Mouse (Mus musculus) cerebellum, adult 9-10 months (tissue): ENCODE results near the gene Trim50.

ENCODE experiments used
- DNase-seq: peaks from one replicate; pipeline ENCODE4 v3.0.0; 2022

The Trim50 gene

DNA sequence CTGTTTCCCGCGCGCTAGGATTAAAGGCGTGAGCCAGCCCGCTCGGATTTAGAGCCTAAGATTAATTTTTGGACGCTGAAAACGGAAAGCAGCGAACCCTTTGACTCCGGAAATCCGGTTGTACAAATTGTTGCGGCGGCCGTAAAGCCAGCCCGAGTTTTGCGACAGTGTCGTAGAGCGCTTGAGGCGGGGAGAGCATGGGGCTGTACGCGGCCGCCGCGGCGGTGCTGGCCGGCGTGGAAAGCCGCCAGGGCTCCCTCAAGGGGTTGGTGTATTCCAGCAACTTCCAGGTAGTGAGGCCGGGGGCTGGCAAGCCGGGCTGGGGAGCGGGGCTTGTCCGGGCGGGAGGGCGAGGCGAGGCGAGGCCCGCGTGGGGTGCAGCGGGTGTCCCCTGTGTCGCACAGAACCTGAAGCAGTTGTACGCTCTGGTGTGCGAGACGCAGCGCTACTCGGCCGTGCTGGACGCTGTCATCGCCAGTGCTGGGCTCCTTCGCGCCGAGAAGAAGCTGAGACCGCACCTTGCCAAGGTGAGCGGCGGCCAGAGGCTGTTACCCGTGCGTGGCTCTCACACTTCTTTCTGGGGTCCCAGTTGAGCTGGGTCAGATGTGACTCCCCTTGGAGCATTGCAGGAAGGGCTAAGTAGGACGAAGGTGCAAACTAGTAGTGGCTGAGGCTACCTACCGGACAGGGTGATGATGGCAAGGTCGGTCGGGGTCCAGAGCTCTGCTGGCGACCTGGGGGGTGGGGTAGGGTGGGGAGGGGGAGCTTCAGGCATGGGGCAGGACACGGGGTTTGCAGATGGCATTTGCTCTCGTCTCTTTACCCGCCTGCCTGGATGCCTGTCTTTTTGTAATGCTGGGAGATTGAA lies 16.9 kb downstream of the Trim50 start, which contains the start of gene Nsun5:
TSS of gene Nsun5 (plus strand) at position 167 of the 868 bp plus-strand sequence.
- peak; percentile 95 for DNase-seq

DNA sequence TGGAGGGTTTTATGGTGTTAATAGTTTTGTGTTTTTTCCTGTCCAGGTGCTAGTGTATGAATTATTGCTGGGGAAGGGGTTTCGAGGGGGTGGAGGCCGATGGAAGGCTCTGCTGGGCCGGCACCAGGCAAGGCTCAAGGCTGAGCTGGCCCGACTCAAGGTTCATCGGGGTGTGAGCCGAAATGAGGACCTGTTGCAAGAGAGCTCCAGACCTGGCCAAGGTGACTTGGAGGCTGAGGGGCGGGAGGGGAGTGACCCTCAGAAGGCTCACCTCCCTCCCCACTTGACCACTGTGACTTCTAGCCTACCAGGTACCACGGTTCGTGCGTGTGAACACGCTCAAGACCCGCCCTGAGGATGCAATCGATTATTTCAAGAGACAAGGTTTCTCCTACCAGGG lies 18.1 kb downstream of the Trim50 start:
- DNase-seq: no peak

DNA sequence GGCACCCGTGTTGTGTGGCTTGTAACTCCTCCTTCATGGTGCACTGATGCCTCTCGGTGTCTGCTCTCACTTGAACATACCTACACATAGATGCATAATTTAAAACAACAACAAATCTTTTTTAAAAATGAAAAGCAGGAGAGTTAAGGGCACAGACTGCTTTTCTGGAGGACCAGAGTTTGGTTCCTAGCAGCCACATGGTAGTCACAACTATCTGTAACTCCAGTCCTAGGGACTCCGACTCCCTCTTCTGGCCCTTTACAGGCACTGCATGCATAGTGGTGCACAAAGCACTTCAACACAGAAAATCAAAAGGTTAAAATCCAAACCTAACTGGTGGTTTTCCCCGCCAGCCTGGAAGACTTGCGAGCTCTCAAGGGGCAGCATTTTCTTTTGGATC lies 20.5 kb downstream of the Trim50 start:
- DNase-seq: no peak

DNA sequence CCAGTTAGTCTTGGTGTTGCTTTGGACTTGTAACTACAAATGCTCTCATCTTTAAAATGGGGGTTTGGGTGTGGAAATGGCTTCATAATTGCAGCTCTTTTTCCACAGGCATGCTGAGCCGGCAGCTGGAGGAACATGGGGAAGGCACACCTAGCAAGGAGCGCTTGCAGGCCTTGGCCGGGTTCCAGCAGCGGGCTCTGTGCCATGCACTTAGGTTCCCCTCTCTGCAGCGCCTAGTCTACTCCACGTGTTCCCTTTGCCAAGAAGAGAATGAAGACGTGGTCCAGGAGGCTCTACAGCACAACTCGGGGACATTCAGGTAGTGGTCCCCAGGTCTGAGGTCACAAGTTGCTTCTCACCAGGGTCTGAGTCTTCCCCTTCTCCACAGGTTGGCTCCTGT lies 22.1 kb downstream of the Trim50 start:
- DNase-seq: no peak

DNA sequence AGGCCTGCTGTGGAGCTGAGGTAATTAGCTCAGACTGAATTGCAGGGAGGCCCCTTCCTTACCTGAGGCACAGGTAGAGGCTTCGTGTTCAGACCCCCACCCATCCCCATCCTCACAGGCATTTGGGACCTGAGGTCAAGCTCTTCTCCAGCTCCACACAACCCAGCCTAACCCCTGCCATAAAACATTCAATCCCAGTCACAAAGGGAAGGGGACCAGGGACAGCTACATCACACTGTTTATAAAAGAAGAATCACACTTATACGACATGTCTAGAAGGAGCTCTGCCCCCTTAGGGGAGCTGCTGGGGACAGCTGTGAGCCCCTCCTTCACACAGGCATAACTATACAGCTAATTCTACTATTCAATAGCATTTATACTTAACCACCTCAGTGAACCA lies 23.2 kb downstream of the Trim50 start:
- DNase-seq: no peak

DNA sequence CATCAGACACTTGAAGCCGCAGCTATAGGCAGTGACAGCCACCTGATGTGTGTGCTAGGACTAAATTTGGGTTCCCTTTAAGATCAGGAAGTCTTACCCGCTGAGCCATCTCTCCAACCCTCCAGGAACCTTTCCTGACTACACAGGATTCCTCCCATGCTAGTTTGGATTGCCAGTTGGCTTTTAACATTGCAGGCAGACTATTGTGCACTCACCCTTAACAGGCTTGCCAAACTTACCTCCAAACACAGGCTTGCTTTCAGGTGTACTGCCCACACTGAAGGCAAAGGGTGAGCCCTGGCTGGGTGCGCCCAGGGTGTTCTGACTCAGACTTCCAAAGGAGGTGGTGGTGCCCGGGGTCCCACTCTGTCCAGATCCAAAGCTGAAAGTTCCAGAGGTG lies 27.6 kb downstream of the Trim50 start:
- no peak for DNase-seq

DNA sequence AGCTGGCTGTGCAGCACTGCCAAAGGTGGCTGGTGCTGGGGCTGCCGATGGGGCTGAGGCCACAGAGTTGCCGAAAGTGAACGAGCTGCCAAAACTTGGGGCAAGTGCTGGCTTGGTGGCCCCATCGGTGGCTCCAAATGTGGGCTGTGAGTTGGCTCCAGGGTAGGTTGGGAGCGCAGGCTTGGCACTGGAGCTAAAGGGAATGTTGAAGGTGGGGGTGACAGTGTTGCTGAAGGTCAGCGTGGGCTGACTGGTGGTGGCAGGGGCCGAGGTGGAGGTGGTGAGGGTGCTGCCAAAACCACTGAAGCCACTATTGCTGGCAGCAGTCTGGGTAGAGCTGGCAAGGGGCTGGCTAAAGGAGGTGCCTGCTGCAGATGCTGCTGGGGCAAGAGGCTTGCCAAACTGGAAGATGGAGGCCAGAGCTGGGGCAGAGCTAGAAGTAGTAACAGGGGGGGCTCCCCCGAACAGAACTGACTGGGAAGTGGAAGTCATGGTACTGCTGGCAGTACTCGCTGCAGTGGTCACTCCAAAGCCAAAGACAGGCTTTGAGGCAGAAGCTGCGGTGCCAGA lies 28.3 kb downstream of the Trim50 start:
- DNase-seq: no peak

DNA sequence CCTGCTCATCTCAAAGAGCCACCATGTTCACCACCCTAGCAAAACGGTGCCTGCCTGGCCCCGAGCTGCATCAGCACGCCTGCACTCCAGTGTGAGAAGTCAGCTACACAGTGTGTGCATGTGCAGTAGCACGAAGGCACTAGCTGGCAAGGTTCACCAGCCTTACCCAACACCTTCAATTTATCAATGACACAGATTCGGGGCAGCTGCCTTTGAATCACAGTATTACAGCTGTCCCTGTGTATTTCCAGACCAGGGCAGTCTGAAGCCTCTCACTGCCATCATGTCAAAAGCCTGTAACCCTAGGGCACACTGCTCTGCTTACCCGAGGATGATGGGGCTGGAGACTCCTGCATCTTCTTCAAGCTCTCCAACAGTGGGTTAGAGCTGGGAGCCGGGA lies 29.7 kb downstream of the Trim50 start:
- no peak for DNase-seq

DNA sequence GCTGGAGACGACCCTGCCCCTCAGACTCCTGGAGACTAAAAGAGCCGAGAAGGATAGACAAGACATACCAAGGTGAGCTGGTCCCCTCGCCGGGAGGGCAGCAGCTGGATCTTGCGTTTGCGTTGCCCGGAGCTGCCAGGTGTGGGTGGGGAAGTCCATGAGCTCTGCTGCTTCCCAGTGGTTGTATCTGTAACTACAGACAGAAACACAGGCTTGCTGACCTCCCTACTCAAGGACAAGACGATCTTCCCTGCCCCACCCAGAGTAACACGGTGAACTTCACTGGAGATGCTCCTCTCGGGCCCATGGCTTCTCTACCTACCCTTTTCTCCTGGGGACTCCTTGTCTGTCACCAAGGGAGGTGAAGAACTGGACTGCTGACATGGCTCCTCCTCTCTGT lies 30.7 kb downstream of the Trim50 start:
- no peak for DNase-seq

DNA sequence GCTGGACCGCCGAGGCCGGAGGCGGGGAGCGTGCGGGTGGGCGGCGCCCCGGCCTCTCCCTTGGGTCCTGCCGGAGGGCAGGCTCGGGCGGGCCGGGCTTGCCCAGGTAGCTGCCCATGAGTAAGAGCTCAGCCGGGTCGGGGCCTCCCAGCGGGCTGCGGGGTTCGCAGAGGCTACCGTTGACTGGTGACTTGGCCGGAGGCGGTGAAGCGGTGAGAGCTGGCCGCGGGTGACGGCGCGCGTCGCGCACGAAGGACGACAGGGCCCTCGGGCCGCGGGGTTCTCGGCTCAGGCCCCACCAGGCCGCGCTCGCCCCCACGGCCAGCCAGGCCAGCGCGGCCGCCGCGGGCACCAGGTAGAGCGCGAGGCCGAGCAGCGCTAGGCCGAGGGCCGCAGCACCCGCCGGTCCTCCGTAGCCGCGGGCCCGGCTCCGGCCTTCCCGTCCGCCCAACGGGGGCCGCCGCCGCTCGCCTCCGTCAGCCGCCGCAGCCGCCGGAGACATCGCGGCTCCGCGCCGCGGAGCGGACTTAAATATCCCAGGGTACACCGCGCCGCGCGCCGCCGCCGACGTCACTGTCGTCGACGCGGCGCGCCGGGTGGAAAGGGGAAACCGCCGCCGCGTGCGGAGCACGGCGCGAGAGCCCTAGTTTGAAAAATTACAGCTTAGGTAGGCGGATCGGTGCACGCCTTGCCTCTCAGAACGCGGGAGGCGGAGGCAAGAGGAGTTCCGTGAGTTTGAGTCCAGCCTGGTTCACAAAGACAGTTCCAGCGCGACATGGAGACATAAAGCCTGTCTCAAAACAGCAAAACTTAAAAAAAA lies 41.1 kb downstream of the Trim50 start, which contains the start of gene Pom121:
TSS of gene Pom121 (minus strand) at position 543 of the 820 bp plus-strand sequence.
- peak; percentile 75 for DNase-seq

DNA sequence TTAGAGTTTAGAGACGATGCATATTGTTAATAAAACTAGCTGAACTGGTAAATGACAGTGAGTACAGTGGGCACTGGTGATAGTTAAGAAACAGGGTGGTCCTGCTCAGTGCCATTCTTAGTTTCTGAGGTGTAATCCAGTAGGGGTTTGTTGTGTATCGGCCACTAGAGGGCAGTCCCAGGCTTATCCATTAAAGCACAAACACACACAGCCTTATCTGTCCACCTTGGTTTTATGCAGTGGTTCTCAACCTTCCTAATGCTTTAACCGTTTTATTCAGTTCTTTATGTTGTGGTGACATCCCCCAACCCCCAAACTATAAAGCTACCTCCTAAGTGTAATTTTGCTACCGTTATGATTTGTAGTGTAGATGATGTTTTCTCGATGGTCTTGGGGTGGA lies 42.7 kb downstream of the Trim50 start:
- DNase-seq: no peak

DNA sequence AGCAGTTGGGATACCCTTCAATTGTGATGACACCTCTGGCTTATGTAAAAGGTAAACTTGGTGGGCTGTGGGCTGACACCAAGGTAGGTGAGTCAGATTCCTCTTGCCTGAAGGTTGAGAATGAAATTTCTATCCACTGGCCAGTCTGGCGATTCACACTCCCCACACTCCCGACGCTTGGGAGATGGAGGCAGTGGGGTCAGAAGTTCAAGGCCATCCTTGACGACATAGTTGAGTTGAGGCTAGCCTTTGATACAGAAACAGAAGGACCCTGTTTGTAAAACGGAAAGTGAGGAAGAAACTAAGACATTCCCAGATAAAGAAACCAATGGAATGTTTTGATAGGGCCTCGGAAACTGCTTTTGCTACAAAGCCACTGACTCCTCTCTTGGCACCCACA lies 46.3 kb downstream of the Trim50 start:
- no peak for DNase-seq

DNA sequence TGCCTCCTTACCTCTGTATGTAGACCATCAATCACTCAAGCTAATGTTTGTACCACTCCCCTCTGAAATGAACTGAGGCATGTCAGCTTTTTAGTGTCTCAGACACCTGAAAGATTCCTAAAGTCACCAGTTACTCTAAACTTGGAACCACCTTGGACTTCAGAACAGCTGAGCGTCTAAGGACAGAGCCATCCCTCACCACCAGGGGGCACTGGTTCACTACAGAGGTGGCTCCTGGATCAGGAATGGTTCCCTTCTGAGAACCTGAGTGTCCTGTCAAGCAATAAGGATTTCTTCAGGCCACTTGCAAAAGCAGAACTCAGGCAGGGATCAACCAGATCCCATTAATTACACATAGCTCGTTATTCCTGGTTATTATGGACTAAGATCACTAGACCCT lies 47.1 kb downstream of the Trim50 start:
- peak; percentile 68 for DNase-seq

DNA sequence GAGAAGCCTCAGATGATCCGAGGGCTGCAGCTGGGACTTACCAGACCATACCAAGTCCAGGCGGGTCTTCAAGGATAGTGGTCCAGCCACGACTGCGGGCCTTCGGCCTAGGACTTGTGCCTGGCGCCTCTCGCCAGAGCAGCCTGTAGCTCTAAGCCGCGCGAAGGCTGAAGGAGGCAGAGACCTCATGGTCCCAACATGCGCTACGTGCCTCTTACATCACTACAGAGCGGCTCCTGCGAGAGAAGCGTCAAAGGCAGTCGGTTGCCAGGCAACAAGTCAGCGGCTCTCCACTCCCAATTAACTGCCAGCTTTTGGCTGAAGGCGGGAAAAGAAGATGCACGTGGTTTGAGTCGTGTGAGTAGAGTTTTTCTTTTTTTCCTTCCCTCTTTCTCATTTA lies 51.5 kb downstream of the Trim50 start:
- no peak for DNase-seq

DNA sequence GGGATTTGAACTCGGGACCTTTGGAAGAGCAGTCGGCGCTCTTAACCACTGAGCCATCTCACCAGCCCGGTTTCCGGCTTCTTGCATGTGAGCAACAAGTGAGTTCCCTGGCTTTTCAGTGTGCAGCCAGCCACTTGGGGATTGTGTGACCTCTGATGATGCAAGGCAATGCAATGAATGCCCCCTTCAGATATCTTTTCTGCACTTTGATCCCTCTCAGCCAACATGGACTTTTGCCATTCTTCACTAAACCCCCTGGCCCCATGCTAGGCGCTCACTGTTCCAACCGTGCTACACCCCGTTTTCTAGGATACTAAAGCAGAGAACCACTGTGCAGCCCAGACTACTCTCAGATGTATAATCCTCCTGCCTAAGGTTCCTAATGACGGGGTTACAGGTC lies 52.3 kb downstream of the Trim50 start:
- no peak for DNase-seq

DNA sequence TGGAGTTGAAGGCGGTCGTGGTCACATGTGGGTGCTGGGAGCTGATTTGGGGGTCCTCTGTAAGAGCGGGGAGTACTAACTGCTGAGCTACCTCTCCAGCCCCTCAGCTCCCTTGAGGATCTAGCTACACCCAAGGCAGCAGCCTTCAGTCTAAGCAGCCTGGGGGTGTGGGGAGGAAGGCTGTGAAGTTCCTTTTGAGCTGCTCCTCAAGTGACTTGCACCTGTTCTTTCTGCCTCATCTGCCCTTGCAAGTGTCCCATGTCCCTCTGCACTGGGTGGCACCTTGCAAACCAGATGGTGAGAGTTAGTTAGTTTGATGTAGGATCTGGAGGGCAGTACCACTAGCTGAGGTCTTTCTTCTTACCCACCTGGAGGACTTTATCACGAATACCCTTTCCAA lies 55.0 kb downstream of the Trim50 start:
- no peak for DNase-seq

DNA sequence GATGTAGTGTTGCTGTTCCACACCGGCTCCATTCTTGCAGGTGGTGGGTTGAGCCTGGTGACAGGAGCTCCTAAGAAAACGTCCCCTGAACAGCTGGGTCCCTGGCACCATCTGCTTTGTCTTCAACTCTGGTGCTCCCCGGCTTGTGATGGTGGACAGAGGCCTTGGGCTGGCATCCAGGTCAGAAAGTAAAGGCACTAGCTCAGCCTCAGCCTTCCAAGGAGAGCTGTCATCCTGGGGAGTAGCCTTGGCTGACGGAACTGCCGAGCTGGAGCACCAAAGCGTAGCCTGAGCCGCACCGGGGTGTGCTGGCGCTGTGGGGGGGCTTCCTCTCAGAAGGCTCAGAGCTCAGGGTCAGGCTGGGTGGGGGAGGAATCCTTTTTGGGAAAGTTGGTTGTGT lies 57.2 kb downstream of the Trim50 start:
- no peak for DNase-seq
